Mouse (Mus musculus) cerebellum, adult 2 months (tissue): Measurements from ENCODE around the gene Pde4c.

Source experiments
- CTCF ChIP-seq: fragments of 200-500 bp; IDR thresholded peaks from 2 replicates; pipeline ENCODE4 v1.5.1; 2011; ENCODE audit warnings: low read depth, mild to moderate bottlenecking, control low read depth, low read length, moderate library complexity, borderline replicate concordance; ENCODE audit not compliant: insufficient read depth
- POLR2A ChIP-seq: fragments of 200-500 bp; IDR thresholded peaks from 2 replicates; pipeline ENCODE4 v1.6.1; 2011; ENCODE audit warnings: low read length, control low read depth, borderline replicate concordance; ENCODE audit not compliant: insufficient read depth

GRCm38 (mm10) chr8:70687576-70687975 is 35.9 kb upstream of the Pde4c start:
- no peak for TF ChIP-seq CTCF
- no peak for TF ChIP-seq POLR2A
